In genomic region chr10:111814648-111815047, GRCm38 (mm10) we compare ENCODE assay signal across 26 mouse cellular contexts.
"Had no signal": no experiment of that assay in that cellular context is flagged by ENCODE, and none has a peak within 500 bp of the region (broad histone marks: within the 10 kb centered on the region; RNA-seq: fewer than 3 reads in every experiment).

No protein-coding gene starts in this region.

- ATAC-seq: hindbrain, embryonic 16.5 days; inflammation-experienced regulatory T-cells, adult 6 months; intestine, embryonic 15.5 days; intestine, postnatal 0 days; liver, postnatal 0 days had no signal

- H3K36me3 ChIP-seq: heart, embryonic 10.5 days; heart, embryonic 12.5 days; hindbrain, embryonic 10.5 days; hindbrain, embryonic 12.5 days; intestine, embryonic 15.5 days; liver, embryonic 13.5 days; liver, embryonic 15.5 days had no signal

- H3K27me3 ChIP-seq: heart, embryonic 12.5 days; hindbrain, embryonic 12.5 days; intestine, embryonic 15.5 days; liver, embryonic 13.5 days; liver, embryonic 15.5 days had no signal

- H3K27ac ChIP-seq: heart, embryonic 10.5 days; hindbrain, embryonic 10.5 days; hindbrain, embryonic 12.5 days; hindbrain, embryonic 14.5 days; intestine, embryonic 15.5 days; layer of hippocampus, adult 2 months; liver, embryonic 13.5 days; liver, embryonic 15.5 days had no signal

- H3K4me3 ChIP-seq: gastrocnemius, adult 2 months; heart, embryonic 10.5 days; heart, embryonic 12.5 days; hindbrain, embryonic 10.5 days; hindbrain, embryonic 12.5 days; intestine, embryonic 15.5 days; layer of hippocampus, adult 2 months; liver, embryonic 13.5 days; liver, embryonic 15.5 days had no signal

- H3K4me2 ChIP-seq: heart, embryonic 12.5 days; hindbrain, embryonic 12.5 days; hindbrain, embryonic 14.5 days; intestine, embryonic 15.5 days; liver, embryonic 11.5 days; liver, embryonic 13.5 days; liver, embryonic 15.5 days had no signal

- H3K4me1 ChIP-seq: heart, embryonic 10.5 days; heart, embryonic 12.5 days; hindbrain, embryonic 12.5 days; intestine, embryonic 15.5 days; liver, embryonic 13.5 days; liver, embryonic 15.5 days had no signal

- H3K9me3 ChIP-seq: heart, embryonic 10.5 days; heart, embryonic 12.5 days; hindbrain, embryonic 10.5 days; hindbrain, embryonic 12.5 days; intestine, embryonic 15.5 days; liver, embryonic 13.5 days; liver, embryonic 15.5 days had no signal

- H3K9ac ChIP-seq: heart, embryonic 12.5 days; hindbrain, embryonic 12.5 days; hindbrain, embryonic 14.5 days; intestine, embryonic 15.5 days; liver, embryonic 13.5 days; liver, embryonic 15.5 days; liver, postnatal 0 days had no signal

- DNase-seq: gastrocnemius, postnatal 10 days; heart, postnatal 10 days; heart, postnatal 4 days; kidney, adult 18-20 months; kidney, adult 8-10 months; kidney, postnatal 10 days; kidney, postnatal 25 days; kidney, postnatal 4 days; layer of hippocampus, adult 9-11 months; layer of hippocampus, postnatal 36 days; liver; liver, embryonic 13.5 days; liver, postnatal 0 days had no signal
